Mouse (Mus musculus) midbrain, embryonic 10.5 days (tissue): ENCODE data around the gene Pitpna. TPM values are rescaled to one million over a fixed set of nuclear protein-coding genes. Genes with fewer than 3 reads are reported as not detected.
"Not testable (repeated sequence)": the region's sequence is repeated elsewhere in the genome, so short reads cannot be mapped to it uniquely, and the experiment has no call there.

ENCODE experiments used
- DNase-seq: peaks from one replicate; pipeline ENCODE4 v3.0.0-alpha.2; 2017; ENCODE audit warnings: low spot score
- H3K27ac ChIP-seq: fragments of 300-500 bp; sonication (generic); replicated peaks from 2 replicates; pipeline ENCODE4 v1.5.1; 2016; ENCODE audit warnings: mild to moderate bottlenecking
- H3K27me3 ChIP-seq: fragments of 300-500 bp; sonication (generic); 2 replicates; pipeline ENCODE4 v1.6.1; 2016; ENCODE audit warnings: low read depth, mild to moderate bottlenecking; ENCODE audit not compliant: poor library complexity, severe bottlenecking
- H3K36me3 ChIP-seq: fragments of 300-500 bp; sonication (generic); 2 replicates; pipeline ENCODE4 v1.6.1; 2016; ENCODE audit warnings: mild to moderate bottlenecking, moderate library complexity
- H3K4me1 ChIP-seq: fragments of 300-500 bp; sonication (generic); 2 replicates; pipeline ENCODE4 v1.6.1; 2016
- H3K4me3 ChIP-seq: fragments of 300-500 bp; sonication (generic); 2 replicates; pipeline ENCODE4 v1.5.1; 2016; ENCODE audit warnings: mild to moderate bottlenecking, moderate library complexity
- H3K9me3 ChIP-seq: fragments of 300-500 bp; sonication (generic); replicated peaks from 2 replicates; pipeline ENCODE4 v1.6.1; 2016; ENCODE audit warnings: mild to moderate bottlenecking
- WGBS: fragments of 180-500 bp; shearing (Covaris S2); methylation state at CpG from one replicate; pipeline ENCODE4 v1.1.7; 2016; 5-methylcytosine and 5-hydroxymethylcytosine counted together
- polyA plus RNA-seq: library from polyadenylated mRNA; unstranded; fragments of >200 nt; fragmentation: Nextera tagmentation; extraction: Ambion mirVana; gene quantifications from 2 replicates; pipeline ENCODE4 v1.2.1, GENCODE M21; 2016

Pitpna gene
- polyA plus RNA-seq, 1 experiment from 2014 or later = 65.5 TPM

DNA sequence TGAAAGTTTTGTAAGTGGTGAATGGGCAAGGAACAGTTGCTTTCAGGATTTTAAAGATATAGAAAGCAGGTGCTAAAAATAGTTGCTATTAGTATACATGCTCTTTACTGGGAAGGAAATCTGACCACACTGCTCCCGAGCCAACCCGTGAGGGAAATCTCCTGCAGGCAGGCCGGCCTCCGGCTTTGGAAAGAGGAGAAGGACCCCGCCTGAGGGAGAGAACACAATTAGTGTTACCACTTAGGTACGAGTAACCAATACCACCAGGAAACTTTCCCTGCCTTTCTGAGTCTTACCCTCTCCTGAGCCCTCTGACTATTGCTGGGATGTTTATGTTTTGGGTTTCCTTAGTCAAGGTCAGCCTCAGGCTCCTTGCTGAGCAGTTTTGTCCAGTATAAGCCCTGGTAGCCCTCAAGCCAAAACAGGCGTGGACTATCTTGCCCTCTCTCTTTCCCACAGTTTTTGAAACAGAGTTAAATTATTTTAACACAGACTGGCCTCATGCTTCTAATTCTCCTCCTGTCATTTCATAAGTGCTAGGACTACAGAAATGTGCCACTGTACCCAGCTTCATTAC lies 34.9 kb upstream of the Pitpna start:
- Histone ChIP-seq H3K27me3 (no peaks in the 10 kb centered on the region), H3K4me1 (peaks cover 44% of the 10 kb centered on the region), H3K36me3 (0 out of 2 replicates have a peak, but pooled peaks cover 4% of the 10 kb centered on the region), H3K27ac (no peak overlapping the region), H3K9me3 (peaks cover 3% of the 10 kb centered on the region; the same call in 1 of the 2 replicates), H3K4me3 (no peak overlapping the region)
- DNase-seq = no peak
- 58% methylated on average over 7 of the region's 7 CpGs for WGBS

DNA sequence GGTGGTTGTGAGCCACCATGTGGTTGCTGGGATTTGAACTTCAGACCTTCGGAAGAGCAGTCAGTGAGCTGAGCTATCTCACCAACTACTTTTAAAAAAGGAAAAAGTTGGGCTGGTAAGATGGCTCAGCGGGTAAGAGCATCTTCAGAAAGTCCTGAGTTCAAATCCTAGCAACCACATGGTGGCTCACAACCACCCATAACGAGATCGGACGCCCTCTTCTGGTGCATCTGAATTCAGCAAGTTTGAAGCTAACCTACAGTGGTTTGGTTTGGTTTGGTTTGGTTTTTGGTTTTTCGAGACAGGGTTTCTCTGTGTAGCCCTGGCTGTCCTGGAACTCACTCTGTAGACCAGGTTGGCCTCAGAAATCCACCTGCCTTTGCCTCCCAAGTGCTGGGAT lies 31.9 kb upstream of the Pitpna start:
- DNase-seq, H3K27ac ChIP-seq, H3K36me3 ChIP-seq, H3K4me3 ChIP-seq, H3K9me3 ChIP-seq, H3K27me3 ChIP-seq: not testable (repeated sequence)
- WGBS = 91% methylated on average over 6 of the region's 6 CpGs
- H3K4me1 ChIP-seq = peaks cover 25% of the 10 kb centered on the region

DNA sequence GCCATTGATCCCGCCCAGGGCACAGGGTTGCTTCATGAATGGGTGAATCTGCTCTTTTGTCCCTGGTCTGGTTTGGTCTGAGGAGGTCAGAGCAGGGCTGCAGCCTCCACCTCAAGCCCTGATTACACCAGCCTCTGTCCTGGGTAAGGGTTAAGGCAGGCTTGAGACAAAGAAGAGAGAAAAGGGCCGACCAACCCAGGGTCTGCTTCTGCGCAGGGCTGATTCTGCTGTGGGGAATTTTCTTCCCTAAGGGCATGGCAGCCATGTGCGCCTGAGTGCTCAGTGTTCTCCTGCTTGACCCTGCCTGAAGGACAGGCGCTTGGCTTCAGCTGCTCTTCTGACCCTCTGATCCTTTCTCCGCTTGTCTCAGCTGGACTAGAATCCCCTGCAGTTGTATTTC lies 30.8 kb upstream of the Pitpna start:
- peak overlapping the region; percentile 46; the same call in 1 of the 2 replicates for H3K27ac ChIP-seq
- peaks cover 5% of the 10 kb centered on the region; the same call in 1 of the 2 replicates for H3K9me3 ChIP-seq
- 0 out of 2 replicates have a peak, but pooled peaks cover 4% of the 10 kb centered on the region for H3K36me3 ChIP-seq
- 86% methylated on average over 6 of the region's 6 CpGs for WGBS
- DNase-seq = no peak
- no peak overlapping the region for H3K4me3 ChIP-seq
- H3K4me1 ChIP-seq = peaks cover 14% of the 10 kb centered on the region
- H3K27me3 ChIP-seq = no peaks in the 10 kb centered on the region

DNA sequence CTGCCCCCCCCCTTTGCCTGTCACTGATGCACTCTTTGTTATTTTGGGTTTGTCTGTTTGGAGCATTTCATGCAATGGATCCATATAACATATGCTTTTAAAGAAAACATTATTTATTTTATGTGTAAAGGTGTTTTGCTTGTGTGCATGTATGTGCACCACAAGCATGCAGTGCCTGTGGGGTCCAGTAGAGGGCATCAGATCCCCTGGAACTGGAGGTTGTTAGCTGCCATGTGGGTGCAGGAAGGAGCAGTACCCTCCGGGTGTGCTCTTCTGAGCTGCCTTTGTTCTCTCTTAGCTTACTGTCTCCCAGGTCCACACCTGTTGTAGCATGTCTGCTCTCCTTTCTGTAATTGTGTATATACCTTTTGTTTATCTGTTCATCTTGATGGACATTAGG lies 29.8 kb upstream of the Pitpna start:
- no peaks in the 10 kb centered on the region for H3K27me3 ChIP-seq
- H3K4me1 ChIP-seq = peaks cover 8% of the 10 kb centered on the region
- H3K27ac ChIP-seq = no peak overlapping the region
- peaks cover 5% of the 10 kb centered on the region; the same call in 1 of the 2 replicates for H3K9me3 ChIP-seq
- peaks cover 7% of the 10 kb centered on the region; the same call in 1 of the 2 replicates for H3K36me3 ChIP-seq
- 89% methylated on average over 1 of the region's 1 CpGs for whole genome bisulfite sequencing
- DNase-seq = no peak
- no peak overlapping the region for H3K4me3 ChIP-seq

DNA sequence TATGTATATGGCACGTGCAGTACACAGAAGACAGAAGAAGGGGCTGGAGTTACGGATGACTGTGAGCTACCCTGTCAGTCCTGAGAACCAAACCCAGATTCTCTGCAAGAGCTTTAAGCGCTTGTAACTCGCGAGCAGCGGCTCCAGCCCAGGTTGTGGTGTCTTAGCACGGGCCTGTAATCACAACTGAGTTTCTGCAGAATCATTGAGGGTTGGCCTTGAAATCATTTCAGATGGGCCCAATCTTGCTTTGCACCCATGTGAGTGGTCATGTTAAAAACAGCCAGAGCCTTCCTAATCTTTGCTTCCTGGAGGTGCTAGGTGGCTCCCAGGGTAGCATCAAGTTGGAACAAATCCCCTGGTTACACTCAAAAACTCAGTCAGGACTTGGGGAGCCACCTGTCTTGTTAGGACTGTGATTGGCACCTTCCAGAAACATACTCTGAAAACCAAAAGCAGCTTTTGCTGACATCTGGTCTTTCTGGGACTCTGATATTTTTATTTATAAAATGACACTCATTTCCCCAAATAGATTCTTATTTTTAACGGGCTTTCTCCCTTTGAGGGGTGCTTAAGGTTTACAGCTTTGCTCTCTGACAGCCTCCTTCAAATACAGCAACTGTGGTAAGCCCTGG lies 27.9 kb upstream of the Pitpna start:
- WGBS = 92% methylated on average over 8 of the region's 8 CpGs
- no peak overlapping the region for H3K4me3 ChIP-seq
- peaks cover 8% of the 10 kb centered on the region for H3K4me1 ChIP-seq
- H3K27me3 ChIP-seq = no peaks in the 10 kb centered on the region
- no peak for DNase-seq
- H3K9me3 ChIP-seq = peaks cover 5% of the 10 kb centered on the region; the same call in 1 of the 2 replicates
- no peak overlapping the region for H3K27ac ChIP-seq
- peaks cover 16% of the 10 kb centered on the region; the same call in 1 of the 2 replicates for H3K36me3 ChIP-seq

DNA sequence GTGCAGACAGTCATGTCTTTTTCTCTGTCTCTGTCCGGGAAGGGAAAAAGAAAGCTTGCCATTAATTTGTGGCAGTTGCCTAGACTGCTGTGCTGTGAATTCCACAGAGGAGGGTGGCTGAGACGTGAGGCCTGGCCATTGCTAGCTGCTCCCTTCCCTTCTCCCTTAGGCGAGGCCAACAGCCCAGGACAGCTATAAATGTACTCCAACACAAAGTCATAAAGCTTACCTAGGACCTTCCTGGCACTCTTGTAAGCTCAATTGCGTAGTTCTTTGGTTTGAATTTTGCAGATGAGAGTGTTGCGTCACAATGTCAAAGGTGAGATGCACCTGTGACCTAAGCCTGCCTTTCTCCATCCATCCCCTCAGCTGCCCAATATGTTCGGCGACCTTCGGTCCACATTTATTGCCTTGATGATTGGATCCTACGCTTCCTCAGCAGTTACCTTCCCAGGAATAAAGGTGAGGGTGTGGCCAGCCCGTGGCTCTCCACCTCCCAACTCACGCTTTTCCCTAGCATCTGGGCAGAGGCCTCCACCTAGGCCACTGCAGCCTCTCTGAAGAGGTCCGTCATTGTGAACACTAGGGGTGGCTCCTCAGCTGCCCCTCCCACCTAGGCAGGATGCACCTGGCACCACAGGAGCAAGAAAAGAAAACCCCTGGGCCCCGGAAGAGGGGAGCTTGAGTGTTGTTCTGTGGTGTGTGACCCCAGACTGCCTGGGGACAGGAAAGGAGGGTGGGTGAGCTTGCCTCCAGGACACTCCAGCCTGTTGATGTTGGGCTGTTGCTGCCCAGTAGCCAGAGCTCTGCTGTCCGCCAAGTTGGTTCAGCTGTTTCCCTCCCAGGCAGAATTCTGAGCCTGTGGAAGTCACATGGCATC lies 27.1 kb upstream of the Pitpna start:
- H3K9me3 ChIP-seq = peaks cover 5% of the 10 kb centered on the region; the same call in 1 of the 2 replicates
- H3K4me1 ChIP-seq = peaks cover 8% of the 10 kb centered on the region
- H3K4me3 ChIP-seq = no peak overlapping the region
- H3K27ac ChIP-seq = no peak overlapping the region
- H3K36me3 ChIP-seq = peaks cover 16% of the 10 kb centered on the region; the same call in 1 of the 2 replicates
- H3K27me3 ChIP-seq = no peaks in the 10 kb centered on the region
- 85% methylated on average over 14 of the region's 14 CpGs for WGBS
- DNase-seq = no peak

DNA sequence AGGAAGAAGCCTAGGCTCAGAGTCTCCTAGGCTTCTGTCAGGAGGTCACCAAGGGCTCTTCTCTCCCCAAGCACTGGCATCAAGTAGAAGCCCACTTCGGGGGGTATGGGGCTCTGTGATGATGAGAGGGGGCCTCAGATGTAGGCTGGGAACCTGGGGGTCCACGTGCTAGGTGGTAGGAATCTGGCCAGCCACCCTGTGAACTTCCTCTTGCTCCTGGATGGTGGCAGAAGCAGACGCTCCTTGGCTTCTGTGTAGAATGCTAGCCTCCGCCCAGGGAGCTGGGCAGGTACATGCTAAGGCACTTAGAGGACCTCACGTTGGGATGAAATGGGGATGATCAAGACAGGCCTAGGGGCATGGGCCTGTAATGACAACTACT lies 26.5 kb upstream of the Pitpna start:
- WGBS = 81% methylated on average over 5 of the region's 5 CpGs
- Histone ChIP-seq H3K4me1 (peaks cover 10% of the 10 kb centered on the region), H3K36me3 (peaks cover 16% of the 10 kb centered on the region; the same call in 1 of the 2 replicates), H3K9me3 (peaks cover 5% of the 10 kb centered on the region; the same call in 1 of the 2 replicates), H3K27me3 (no peaks in the 10 kb centered on the region), H3K4me3 (no peak overlapping the region), H3K27ac (no peak overlapping the region)
- DNase-seq = no peak

DNA sequence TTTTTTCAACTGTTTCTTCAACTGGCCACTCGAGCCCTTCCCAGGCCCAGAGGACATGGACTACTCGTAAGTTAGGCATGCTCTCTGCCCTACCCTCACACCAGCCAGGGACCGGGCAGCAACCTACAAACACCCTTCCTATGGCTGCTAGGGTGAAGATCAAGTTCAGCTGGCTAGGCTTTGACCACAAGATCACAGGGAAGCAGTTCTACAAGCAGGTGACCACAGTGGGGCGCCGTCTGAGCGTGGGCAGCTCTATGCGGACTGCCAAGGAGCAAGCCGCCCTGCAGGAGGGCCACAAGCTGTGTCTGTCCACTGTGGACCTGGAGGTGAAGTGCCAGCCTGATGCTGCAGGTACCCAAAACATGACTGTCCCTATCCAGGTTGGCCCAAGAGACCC lies 25.1 kb upstream of the Pitpna start:
- no peak overlapping the region for H3K27ac ChIP-seq
- peaks cover 17% of the 10 kb centered on the region; the same call in 1 of the 2 replicates for H3K36me3 ChIP-seq
- DNase-seq = no peak
- H3K27me3 ChIP-seq = no peaks in the 10 kb centered on the region
- peaks cover 2% of the 10 kb centered on the region; the same call in 1 of the 2 replicates for H3K4me1 ChIP-seq
- H3K4me3 ChIP-seq = no peak overlapping the region
- 90% methylated on average over 8 of the region's 8 CpGs for WGBS
- H3K9me3 ChIP-seq = peaks cover 4% of the 10 kb centered on the region; the same call in 1 of the 2 replicates

DNA sequence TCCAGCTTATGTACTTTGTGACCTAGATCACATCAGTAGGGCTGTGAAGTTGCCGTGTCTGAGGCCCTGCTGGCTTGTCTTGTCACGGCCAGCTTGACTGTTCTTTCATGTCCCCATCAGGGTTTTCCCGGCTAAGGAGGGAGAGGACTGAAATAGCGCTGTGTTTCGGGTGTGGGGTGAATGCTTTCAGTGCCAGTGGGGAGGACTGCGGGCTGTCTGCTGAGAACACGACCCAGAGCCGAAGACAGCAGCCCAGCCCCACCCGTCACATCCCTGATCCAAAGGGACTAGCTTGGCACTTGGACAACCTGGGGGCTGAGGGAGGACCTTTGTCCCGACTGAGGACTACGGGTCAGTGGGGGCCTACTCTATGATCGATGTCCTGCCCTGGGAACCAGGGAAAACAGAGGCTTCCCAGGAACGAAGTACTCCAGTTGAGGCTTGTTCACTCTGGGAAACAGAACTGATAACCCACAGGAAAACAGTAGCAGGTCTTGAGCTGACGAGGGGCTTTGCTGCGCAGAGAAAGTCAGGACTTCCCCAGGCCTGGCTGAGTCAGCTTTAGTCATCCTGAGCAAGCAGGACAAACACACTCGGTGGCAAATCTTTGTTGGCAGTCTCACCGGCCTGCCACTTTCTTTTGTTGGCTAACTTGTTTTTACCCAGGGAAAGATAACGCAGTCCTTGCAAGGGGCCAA lies 23.9 kb upstream of the Pitpna start:
- peaks cover 2% of the 10 kb centered on the region; the same call in 1 of the 2 replicates for H3K4me1 ChIP-seq
- H3K4me3 ChIP-seq = no peak overlapping the region
- no peak for DNase-seq
- WGBS = 80% methylated on average over 18 of the region's 18 CpGs
- no peaks in the 10 kb centered on the region for H3K27me3 ChIP-seq
- H3K27ac ChIP-seq = no peak overlapping the region
- no peaks in the 10 kb centered on the region for H3K9me3 ChIP-seq
- peaks cover 18% of the 10 kb centered on the region for H3K36me3 ChIP-seq

DNA sequence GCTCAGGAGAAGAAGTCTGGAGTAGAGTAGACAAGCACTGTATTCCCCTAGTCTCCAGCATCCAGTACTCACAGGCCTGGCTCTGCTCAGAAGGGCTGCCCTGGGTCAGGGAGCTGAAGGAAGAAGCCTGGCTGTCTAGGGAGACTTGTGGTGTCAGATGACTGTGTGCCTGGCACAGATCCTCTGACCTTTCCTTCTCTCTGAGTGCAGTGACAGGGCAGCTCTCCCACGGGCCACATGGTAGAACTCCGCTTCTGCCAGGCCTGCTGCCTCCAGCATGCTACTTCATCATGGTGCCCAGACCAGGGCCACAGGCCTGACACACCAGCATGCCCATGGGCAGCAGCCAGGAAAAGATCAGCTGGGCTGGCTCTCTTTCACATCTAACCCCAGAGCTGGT lies 22.0 kb upstream of the Pitpna start:
- no peak for DNase-seq
- 98% methylated on average over 2 of the region's 2 CpGs for WGBS
- H3K36me3 ChIP-seq = peaks cover 25% of the 10 kb centered on the region
- H3K4me3 ChIP-seq = no peak overlapping the region
- H3K27me3 ChIP-seq = no peaks in the 10 kb centered on the region
- H3K9me3 ChIP-seq = no peaks in the 10 kb centered on the region
- H3K4me1 ChIP-seq = peaks cover 2% of the 10 kb centered on the region; the same call in 1 of the 2 replicates
- H3K27ac ChIP-seq = 0 out of 2 replicates have a peak overlapping the region, but pooled peaks have one; percentile 18

DNA sequence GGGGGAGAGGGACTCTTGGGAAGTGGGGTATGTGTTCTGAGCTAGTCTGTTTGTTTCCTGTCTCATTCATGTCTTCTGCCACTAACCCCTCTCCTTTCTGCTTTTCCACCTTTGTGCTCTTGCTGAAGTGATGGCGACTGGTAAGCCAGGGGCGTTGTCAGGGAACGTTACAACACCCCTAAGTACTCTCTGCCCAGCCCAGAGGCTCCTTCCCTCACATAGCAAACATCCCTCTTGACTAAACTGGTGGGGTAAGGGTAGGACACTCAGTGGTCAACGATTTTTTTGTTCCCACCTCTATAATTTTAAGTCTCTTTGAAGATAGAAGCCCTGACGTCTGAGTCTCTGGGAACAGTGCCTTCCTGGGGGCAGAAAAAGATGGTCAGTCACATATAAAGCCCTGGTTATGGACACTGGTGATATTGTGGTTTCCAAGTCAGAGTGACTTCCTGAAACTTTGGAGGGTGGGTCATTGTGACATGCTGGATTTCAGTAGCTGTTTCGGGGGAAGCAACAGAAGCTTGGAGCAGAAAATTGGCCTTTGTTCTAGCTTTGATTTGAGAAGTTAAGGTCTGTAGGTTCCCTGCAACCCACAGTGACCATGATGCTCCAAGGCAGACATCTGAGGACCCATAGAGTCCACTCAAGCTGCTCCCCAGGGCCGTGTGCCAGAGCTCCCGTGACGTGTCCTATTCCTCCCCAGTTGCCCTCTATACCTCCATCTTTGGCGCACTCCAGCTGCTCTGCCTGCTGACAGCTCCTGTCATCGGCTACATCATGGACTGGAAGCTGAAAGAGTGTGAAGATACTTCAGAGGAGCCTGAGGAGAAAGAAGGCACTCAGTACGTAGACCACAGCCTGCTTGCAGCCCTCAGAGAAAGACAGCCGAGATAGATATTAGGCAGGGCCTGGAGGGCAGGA lies 21.4 kb upstream of the Pitpna start:
- H3K9me3 ChIP-seq = no peaks in the 10 kb centered on the region
- no peak for DNase-seq
- 84% methylated on average over 13 of the region's 13 CpGs for WGBS
- H3K27me3 ChIP-seq = peaks cover 4% of the 10 kb centered on the region; the same call in 1 of the 2 replicates
- H3K4me3 ChIP-seq = no peak overlapping the region
- H3K27ac ChIP-seq = no peak overlapping the region
- H3K36me3 ChIP-seq = peaks cover 25% of the 10 kb centered on the region
- H3K4me1 ChIP-seq = peaks cover 7% of the 10 kb centered on the region
